Mouse (Mus musculus) olfactory bulb, adult 2 months (tissue): ENCODE data around the gene Rap1gap.

Experiments used
- CTCF ChIP-seq: fragments of 200-500 bp; IDR thresholded peaks from 2 replicates; pipeline ENCODE4 v1.5.1; 2012; ENCODE audit warnings: low read depth, mild to moderate bottlenecking, low read length, moderate library complexity; ENCODE audit not compliant: insufficient read depth
- POLR2A ChIP-seq: fragments of 200-500 bp; IDR thresholded peaks from 2 replicates; pipeline ENCODE4 v1.6.1; 2012; ENCODE audit warnings: mild to moderate bottlenecking, low read depth, low read length, moderate library complexity; ENCODE audit not compliant: insufficient read depth

GRCm38 (mm10) chr4:137731891-137732290, 67.4 kb downstream of the Rap1gap start:
- no peak for TF ChIP-seq POLR2A
- no peak for TF ChIP-seq CTCF
